Mouse (Mus musculus) E14TG2a.4 (cell line): ENCODE data around the gene Sec22a.

ENCODE experiments used
- CTCF ChIP-seq: conservative IDR thresholded peaks from 2 replicates; pipeline ENCODE4 v1.5.1; 2014; ENCODE audit warnings: low read length
- POU5F1 ChIP-seq: IDR thresholded peaks from 2 replicates; pipeline ENCODE4 v1.6.1; 2014; ENCODE audit warnings: low read length, borderline replicate concordance

GRCm38 (mm10) chr16:35392813-35393212 is 29.1 kb upstream of the Sec22a start:
- TF ChIP-seq CTCF, result no peak
- no peak for TF ChIP-seq POU5F1
